Mouse (Mus musculus) lung, postnatal 25 days (tissue): ENCODE data around the gene Psmd2.
"Not testable (repeated sequence)": the region's sequence is repeated elsewhere in the genome, so short reads cannot be mapped to it uniquely, and the experiment has no call there.

Experiments used
- DNase-seq: peaks from one replicate; pipeline ENCODE4 v3.0.0; 2022; ENCODE audit warnings: low spot score

Gene Psmd2

DNA sequence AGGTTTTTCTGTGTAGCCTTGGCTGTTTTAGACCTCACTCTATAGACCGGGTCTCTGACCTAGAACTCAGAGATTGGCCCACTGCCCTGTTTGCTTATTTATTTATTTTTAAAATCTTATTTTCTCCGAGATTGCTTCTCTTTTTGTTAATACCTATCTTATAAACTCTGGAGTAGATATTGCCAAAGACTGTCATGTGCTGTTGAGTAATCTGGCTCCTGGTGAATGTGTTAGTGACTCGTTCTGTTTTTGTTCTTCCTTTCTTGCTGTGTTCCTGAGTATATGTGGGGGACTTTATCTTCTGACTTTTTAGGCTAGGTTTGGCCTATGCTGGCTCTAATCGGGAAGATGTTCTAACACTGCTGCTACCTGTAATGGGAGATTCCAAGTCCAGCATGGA lies 6.2 kb downstream of the Psmd2 start:
- no peak for DNase-seq

DNA sequence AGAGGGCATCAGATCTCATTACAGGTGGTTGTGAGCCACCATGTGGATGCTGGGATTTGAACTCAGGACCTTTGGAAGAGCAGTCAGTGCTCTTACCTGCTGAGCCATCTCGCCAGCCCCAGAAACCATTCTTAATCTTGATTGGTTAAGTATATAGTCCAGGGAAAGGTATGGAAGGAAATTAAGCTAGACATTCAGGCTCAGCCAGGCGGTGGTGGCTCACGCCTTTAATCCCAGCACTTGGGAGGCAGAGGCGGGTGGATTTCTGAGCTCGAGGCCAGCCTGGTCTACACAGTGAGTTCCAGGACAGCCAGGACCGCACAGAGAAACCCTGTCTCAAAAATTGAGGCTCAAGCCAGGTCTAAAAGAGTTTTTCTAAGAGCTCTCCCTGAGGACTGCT lies 16.6 kb downstream of the Psmd2 start, which contains the start of gene Eif4g1:
Eif4g1 (plus strand) TSS at position 301 of the 400 bp plus-strand sequence.
- DNase-seq, result not testable (repeated sequence)

DNA sequence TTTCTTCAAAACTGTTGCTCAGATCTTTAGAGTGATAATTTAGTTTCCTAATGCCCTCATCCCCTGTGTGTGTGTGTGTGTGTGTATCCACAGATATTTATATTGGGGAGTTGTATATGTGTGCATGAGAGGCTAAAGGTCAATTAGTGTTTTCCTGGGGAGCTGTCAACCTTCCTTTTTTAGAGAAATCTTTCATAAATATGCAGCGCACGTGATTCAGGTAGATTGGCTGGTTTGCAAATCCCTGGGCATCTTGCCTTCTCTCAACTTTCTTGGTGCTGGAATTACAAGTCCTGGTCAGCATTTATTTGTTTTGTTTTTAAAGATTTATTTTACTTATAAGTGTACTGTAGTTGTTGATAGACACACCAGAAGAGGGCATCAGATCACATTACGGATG lies 18.8 kb downstream of the Psmd2 start:
- DNase-seq, result no peak

DNA sequence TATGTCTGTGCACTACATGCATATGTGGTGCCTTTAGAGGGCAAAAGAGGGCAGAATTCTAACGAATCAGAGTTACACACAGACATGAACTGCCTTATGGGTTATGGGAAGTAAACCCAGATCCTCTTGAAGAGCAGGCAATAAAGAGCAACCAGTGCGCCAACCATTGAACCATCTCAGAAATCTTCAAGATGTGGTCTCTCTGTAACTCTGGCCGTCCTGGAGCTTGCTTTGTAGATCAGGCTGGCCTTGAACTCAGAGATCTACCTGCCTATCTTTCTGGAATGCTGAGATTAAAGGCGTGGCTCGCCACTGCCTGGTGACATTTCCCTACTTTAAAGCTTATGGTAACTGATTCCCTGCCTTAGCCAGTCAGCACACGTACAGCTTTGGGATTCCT lies 20.4 kb downstream of the Psmd2 start:
- DNase-seq, result no peak

DNA sequence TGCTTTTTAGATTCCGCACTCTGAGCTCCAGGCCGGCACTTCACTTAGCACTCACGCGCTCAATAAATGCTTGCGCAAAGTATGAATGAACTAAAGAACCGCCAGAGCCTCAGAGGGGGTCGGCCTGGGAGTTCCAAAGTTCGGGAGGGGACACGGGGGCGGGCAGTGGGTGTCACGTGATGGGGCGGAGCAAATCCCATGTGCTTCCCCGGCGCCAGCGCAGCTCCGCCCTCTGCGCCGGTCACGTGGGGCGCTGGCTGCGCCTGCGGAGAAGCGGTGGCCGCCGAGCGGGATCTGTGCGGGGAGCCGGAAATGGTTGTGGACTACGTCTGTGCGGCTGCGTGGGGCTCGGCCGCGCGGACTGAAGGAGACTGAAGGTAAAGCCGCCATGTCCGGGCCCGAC lies 21.0 kb downstream of the Psmd2 start:
- peak; percentile 96 for DNase-seq

DNA sequence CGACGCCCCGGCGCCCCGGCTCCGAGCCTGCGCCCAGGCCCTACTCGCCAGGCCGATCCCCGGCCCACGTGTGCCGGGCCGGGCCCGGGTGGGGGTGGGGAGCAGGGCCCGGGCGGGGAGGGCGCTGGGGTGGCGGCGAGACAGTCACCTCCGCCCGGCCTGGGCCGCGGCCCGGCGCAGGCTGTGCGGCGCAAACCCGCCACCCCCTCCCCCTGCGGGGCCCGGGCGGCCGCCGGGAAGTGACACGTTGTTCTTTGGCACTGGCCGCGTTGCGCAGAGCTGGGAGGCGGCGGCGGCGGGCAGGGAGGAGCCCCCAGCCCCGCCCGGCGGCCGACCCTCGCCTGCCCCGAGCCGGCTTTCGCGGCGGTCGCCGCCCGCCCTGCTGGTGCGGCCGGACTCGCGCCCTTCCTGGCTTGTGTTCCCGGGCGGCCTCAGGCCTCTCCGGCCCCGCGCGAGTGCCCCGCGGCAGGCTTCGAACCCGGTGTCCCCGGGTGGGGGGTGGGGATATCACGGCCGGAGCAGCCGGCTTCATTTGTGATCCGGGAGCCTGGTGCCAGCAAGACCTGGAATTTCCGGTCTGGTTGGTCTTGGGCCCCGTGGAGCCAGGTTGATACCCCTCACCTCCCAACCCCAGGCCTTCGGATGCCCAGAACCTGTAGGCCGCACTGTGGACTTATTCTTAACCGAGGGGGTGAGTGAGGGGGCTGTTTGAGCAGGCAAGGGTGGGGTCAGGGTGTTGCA lies 21.7 kb downstream of the Psmd2 start:
- DNase-seq, result peak; percentile 58

DNA sequence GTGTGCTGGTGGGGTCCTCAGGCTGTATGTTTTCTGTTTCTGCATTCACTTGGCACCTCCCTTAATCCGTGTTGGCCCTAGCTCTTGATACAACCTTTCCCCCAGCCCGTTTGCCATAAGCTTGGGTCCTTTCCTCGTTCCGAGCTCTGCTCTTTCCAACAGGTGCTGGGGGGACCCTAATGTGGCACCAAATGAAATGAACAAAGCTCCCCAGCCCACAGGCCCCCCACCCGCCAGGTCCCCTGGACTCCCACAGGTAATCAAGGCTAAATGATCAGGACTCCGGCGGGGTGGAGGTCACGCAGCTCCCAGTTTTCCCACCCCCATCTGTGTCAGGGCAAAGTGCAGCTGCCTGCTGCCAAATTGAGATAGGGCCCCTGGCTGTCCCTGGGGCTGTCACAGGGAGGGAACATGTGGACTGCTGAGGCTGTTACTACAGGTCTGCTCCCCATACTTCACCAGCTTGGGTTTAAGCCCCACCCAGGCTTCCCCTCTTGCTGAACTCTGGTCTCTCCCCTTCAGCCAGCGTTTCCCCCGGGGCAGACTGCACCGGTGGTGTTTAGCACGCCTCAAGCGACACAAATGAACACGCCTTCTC lies 22.4 kb downstream of the Psmd2 start:
- DNase-seq, result no peak

DNA sequence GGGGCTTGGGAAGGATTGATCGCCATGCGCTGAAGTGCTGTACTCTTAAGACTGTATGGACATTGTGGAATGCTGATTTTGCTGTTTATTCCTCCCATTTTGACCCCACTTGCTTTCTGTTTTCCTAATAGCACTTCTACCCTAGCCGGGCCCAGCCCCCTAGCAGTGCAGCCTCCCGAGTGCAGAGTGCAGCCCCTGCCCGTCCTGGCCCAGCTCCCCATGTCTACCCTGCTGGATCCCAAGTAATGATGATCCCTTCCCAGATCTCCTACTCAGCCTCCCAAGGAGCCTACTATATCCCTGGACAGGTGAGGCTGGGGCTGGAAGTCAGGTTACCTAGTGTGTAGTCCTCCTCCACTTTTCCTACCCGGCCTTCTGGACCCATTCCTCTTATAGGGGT lies 23.8 kb downstream of the Psmd2 start:
- no peak for DNase-seq

DNA sequence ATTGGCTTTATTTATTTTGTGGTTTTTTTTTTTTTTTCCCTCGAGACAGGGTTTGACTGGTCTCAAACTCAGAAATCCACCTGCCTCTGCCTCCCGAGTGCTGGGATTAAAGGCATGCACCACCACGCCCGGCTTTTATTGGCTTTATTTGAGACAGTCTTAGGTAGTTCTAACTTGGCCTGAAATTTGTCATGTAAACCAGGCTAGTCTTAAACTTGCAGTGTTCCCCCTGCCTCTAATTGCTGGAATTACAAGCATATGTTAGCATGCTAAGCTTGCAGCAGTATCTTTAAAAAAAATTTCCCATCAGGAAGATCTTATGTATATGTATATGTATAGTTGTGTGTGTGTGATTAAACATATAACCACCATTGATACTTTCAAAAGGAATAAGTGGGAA lies 25.2 kb downstream of the Psmd2 start:
- no peak for DNase-seq

DNA sequence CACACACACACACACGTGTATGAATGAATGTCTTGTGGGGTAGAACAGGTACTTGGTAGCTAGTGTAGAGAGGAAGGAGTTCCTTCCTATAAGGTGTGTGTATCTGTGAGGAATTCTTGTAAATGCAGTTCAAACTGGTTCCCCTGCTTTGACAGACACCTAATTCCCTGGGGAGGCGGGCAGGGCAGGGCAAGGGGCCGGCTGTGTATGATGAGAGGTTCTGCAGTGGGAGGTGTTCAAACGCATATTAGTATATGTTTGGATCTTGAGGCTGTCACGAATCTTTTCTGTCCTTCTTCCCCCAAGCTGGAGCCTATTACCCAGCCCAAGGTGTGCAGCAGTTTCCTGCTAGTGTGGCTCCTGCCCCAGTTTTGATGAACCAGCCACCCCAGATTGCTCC lies 25.9 kb downstream of the Psmd2 start:
- DNase-seq, result no peak

DNA sequence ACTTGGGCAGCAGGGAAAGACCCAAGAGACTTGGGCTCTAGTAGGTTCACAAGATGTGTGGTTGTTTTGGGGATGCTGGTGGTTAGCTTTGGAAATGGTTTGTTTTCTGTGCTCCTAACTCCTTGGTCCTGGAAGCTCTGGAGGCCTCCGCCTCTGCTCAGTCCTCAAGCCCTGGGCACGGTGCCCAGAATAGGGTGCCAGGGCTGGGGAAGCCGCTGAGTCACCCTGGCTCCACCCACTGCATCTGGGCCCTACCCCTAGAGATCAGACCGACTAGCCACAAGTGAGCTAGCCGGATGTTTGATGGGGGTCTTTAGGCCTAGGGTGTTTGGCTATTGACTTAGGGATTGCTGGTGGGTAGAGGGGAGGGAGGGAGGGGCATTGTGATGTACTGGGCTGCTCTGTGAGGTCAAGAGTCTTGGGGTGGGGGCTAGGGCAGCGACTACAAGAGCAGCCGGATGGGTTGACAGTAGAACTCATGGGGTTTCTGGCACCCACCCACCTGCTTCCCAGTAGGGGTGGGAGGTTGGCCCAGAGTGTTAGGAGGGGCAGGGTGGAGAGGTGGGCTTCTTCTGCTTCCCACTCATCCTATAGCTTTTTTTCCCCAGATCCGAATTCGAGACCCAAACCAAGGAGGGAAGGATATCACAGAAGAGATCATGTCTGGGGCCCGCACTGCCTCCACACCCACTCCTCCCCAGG lies 26.7 kb downstream of the Psmd2 start:
- peak; percentile 91 for DNase-seq

DNA sequence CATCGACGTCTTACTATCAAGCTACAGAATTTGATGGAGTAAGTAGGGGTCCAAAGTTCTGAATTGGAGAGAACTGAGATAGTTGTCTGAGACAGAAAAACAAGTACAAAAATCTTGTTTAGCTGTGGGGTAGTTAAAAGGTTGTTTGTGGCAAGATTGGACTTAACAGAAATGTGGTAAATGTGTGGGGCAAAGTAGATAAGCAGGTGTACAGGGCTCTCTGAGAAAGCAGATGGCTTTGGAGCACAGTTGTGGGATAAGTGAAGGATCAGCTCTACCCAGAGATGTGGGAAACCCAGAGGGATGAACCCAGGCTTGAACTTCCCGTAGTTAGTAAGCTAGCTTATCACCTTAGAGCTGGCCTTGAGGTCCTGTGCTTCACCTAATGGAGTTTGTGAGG lies 39.3 kb downstream of the Psmd2 start:
- no peak for DNase-seq

DNA sequence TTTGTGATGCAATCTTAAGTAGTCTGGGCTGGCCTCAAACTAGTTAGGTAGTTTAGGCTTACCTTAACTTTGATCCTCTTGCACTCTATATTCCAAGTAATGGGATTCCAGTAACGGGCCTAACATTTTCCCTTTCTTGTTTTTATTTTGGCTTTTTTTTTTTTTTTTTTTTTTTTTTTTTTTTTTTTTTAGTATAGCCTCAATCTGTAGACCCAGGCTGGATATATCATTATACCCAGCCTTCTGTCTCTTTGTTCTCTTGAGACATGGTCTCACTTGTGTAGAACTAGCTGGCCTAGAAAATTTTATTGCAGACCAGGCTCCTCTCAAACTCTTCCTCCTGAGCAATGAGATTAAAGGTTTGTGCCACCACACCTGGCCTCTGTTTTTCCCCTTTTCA lies 40.2 kb downstream of the Psmd2 start:
- no peak for DNase-seq

DNA sequence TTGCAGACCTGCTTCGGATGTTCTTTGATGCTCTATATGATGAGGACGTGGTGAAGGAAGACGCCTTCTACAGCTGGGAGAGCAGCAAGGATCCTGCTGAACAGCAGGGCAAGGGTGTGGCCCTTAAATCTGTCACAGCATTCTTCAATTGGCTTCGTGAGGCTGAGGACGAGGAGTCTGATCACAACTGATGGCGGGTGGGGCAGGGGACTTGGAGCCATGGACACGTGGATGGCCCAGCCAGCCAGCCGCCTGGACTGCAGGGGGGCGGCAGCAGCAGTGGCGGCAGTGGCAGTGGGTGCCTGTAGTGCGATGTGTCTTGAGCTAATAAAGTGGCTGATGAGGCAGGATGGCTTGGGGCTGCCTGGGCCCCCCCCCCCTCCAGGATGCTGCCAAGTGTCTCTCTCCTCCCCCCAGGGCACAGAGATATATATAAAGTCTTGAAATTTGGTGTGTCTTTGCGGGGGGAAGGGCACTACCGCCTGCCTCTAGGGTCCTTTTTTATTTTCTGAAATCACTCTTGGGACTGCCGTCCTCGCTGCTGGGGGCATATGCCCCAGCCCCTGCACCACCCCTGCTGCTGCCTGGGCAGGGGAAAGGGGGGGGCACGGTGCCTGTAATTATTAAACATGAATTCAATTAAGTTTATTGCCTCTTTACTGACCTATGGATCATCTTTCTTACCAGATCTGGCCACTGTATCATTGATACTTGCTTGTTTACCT lies 41.0 kb downstream of the Psmd2 start:
- no peak for DNase-seq

DNA sequence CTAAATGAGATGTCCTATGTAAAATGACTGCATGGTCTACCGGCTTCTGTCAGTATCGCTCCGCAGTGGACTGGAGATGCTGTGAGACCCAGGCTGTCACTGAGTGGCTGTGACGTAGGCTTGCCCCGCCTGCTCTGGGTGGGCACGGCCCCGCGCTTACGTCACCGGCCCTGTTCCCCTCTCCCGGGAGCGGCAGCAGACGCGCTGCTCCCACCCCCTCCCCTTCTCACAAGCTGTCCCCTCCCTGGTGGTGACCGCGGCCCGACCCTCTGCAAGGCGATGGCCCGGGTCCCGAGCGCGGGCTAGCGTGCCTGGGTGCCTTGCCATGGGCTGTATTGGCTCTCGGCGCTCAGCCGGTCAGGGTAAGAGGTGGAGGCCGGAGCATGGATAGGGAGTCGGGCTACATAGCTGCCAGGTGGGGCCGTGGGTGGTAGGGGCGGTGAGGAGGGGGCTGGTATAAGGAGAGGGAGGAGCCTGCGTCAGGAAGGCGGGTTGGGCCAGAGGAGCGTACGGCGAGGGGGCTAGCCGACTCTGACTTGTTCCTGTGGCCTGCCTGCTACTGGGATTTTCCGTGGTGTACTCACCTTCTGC lies 41.8 kb downstream of the Psmd2 start, which contains the start of gene Fam131a:
Fam131a (plus strand) TSS at position 131 of the 591 bp plus-strand sequence.
- DNase-seq, result peak; percentile 90

DNA sequence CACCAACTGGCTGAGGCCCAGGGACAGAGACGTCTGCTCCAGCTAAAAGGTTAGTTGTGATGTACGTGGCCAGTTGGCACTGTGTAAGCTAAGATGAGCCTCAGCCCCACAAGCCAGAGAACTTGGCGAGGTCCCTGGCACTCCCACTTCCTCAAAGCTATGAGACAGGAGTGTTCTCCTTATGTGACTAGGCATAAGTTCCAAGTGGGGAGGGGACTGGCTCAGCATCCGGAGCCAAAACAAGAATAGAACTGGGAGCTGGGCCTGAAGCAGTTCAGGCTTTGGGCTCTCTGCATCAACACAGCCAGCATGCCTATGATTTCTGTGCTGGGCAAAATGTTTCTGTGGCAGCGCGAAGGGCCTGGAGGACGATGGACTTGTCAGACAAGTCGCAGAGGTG lies 43.3 kb downstream of the Psmd2 start:
- no peak for DNase-seq

DNA sequence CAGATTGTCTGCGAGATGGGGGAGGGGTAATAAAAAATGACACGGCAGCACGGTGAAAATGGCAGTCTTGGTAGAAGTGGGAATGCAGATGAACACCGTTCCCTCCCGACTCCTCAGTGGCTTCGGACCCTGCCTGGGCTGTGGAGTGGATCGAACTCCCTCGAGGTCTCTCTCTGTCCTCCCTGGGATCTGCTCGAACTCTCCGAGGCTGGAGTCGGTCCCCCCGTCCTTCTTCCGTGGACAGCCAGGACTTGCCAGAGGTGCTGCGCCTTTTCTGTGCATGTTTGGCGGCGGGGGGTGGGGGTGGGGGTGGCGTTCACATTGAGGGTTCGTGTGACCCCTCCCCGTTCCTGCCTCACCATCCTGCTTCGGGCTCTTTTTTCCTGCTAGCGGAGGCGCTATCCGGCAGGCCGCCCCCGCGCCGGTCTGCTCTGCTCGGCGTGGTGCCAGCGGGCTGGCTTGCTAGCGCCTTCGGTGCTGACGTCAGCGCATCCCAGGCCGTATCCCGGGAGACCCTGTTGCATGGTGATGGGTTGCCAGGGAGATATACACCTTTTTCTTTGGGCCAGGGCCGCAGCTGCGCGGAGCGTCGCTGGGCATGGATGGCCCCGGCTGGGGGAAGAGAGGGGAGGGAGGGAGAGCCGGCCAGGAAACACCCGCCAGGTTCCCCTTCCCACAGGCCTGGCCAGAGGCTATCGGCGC lies 44.3 kb downstream of the Psmd2 start:
- peak; percentile 53 for DNase-seq

DNA sequence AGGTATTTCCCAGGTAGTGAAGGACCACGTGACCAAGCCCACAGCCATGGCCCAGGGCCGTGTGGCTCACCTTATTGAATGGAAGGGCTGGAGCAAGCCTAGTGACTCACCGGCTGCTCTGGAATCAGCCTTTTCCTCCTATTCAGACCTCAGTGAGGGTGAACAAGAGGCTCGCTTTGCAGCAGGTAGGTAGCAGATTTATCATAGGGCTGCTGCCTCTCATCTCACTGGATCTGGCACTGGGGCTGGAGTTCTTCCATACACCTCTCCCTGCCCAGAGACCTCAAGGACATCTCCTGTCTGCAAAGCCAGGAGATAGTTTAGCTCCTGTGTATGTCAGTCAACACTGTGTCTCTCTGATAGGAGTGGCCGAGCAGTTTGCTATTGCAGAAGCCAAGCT lies 47.8 kb downstream of the Psmd2 start:
- DNase-seq, result no peak

DNA sequence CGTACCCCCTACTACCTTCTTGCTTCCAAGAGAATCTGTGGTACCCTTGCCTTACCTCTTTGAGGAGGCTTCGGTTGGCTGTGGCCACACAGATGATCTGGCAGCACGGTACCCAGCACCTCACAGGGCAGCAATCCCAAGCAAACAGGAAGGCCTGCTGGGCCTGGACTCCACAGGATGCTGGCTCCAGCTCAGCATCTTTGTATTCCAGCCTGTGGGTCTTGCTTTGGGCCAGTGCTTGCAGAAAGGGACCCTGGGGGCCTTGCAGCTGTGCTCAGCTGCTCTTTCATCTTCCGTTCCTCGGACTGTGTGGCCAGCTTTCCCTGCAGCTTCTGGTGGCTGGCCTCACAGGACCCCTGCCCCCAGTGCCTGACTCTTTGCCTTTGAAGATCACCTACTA lies 48.6 kb downstream of the Psmd2 start:
- DNase-seq, result no peak

DNA sequence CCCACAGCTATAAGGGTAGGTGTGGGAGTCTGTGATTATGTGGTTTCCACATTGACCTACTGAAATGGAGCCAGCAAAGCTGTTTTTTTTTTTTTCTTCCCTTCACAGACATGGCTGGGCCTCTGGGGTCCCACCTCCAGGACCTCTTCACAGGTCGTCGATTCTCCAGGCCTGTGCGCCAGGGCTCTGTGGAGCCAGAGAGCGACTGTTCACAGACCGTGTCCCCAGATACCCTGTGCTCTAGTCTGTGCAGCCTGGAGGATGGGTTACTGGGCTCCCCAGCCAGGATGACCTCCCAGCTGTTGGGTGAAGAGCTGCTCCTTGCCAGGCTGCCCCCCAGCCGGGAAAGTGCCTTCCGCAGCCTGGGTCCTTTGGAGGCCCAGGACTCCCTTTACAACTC lies 49.9 kb downstream of the Psmd2 start:
- no peak for DNase-seq

DNA sequence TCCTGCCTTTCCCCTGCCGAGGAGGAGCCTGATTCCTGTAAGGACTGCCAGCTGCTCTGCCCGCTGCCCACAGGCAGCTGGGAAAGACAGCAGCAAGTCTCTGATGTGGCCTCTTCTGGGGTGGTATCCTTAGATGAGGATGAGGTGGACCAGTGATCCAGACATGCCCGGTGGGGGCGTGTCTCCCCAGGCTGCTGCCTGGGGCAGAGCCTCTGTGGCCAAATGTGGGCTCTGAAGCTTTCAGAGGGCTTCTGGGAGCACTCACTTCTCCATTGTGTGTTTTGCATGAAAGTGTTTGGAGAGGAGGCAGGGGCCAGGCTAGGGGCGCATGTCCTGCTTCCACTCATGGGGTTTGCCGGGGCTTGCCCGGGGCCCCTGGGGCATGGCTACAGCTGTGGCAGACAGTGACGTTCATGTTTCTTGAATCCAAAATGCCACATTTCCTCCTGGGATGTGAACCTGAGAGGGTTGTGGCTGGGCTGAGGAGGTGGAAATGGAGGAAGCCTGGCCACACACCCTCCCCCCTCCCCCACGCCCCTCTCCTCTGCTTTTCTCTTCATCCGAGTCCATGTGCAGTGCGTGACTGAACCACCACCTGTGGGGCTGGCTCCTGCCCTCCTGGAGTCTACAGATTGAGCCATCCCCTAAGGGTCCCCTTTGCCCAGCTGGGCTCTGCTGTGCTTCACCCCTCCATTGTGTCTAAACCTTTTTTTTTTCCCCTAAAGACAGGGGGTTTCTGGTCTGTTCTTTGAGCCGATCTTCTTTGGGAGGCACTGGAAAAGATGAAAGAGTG lies 50.5 kb downstream of the Psmd2 start:
- DNase-seq, result no peak
